Mouse (Mus musculus) layer of hippocampus, postnatal 10 days (tissue): ENCODE data around the gene Endod1. TPM values are rescaled to one million over a fixed set of nuclear protein-coding genes. Genes with fewer than 3 reads are reported as not detected.

Source experiments
- DNase-seq, 2 experiments: peaks; one replicate each; pipeline ENCODE4 v3.0.0; 2021; ENCODE audit warnings: low spot score in 2 of 2
- total RNA-seq, 2 experiments: library from RNA; stranded (reverse); gene quantifications; 2 replicates each; pipeline ENCODE4 v1.2.3; 2021

Endod1 gene
- total RNA-seq, 2 experiments from 2014 or later: 38.8 to 43.2 TPM

DNA sequence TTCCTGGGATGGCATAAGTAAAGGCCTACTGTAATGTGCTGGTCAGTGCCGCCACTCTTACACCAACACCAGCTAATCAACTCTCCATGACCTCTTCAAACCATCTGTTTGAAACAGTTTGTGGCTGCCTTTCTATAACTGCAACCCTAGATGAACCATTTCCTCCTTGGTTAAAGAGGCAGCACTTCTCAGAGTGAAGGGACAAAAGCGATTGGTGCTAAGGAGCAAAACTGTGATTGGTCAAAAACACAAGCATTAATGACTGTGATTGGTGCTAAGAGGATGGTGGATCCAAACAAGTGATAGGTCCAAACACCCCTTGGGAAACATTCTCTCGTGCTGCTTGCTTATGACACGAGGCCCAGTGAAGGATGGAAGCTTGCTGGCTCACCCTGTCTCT lies 45.5 kb downstream of the Endod1 start:
- no peak for DNase-seq

- no peak for DNase-seq
Observed at GRCm38 (mm10) chr9:14316618-14317017, 64.7 kb downstream of the Endod1 start.

GRCm38 (mm10) chr9:14314477-14314876 lies 66.8 kb downstream of the Endod1 start:
- no peak for DNase-seq

DNA sequence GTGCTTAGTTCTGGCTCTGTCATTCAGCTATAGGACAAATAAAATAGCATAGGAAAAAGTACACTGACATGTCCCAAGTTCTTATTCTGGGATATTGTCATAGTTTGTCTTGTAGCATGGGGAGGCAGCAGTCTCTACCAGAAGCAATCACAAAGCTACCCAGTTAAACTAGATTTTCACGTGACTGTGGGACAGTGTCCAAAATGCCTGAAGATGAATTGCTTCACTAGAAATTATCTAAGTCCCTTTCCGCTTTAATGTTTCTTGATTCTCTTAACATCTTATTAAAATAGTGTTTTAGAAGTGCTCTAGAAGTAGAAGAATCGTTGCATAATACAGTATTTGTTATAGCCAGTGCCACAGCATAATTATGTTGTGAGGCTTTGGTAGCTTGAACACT lies 67.3 kb downstream of the Endod1 start:
- no peak for DNase-seq

DNA sequence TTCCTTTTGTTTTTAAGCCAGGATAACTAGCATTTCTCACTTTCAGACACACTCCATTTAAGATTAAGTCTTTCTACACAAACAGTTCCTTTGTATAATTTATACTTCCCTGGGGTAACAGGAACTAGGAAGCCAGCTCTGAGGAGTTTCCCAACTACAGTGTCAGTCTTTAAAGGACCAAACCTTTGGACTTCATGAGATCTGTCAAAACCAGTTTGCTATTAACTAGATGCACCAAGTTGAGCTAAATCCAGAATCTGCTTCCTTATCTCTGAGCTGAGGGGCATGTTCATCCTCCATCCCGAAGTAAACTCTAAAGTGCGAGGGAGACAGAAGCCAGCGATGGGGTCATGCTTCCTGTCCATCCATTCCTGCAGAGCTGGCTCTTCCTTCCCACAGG lies 74.0 kb downstream of the Endod1 start:
- DNase-seq: no peak

DNA sequence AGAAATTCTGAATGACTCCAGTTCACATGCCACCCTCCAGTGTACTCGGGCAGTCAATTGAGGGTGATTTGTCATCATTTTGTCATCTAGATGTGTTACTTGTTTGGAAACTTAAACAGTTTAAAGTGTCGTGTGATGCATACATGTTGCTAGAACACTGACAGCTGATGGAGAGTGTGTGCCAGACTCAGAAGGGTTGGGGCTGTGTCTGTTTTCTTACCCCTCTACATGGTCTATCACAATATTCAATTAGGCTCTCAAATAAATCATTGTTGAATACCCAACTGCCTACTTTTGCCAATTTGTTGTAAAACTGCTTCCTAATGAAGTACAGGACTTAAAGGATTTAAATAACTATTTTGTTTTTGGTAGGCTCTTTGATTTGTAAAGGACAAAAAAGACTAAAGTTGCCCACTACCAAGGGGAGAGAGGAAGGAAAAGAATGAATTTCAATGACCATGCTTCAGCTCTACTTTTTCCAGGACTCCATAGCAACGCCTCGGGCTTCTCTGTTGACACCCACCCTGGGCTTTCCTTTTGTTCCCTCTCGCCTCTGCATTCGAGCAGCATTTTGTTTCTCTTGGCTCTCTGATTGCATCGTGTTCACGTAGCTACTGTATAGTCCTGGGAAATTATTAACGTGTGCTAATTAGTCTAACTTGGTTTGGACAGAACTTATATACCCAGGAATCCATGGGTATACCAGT lies 76.9 kb downstream of the Endod1 start:
- DNase-seq: no peak

Other genes with a start within 250 kb of the Endod1 start
- gene Sesn3, start 106.4 kb downstream of the Endod1 start, total RNA-seq: 10 to 100 TPM; 58.2 to 61.1 TPM
- 1 to 10 TPM; 2.2 to 2.3 TPM for gene Kdm4d, start 119.0 kb upstream of the Endod1 start, total RNA-seq
- 10 to 100 TPM; 76.0 to 84.4 TPM for gene Cwc15, start 119.1 kb upstream of the Endod1 start, total RNA-seq